Mouse (Mus musculus) liver, adult 2 months (tissue): ENCODE data around the gene Slc16a10.

Experiments
- CTCF ChIP-seq: fragments of 200-500 bp; IDR thresholded peaks from 2 replicates; pipeline ENCODE4 v1.5.1; 2011; ENCODE audit warnings: low read depth, low read length, control low read depth
- POLR2A ChIP-seq: fragments of 200-500 bp; IDR thresholded peaks from 2 replicates; pipeline ENCODE4 v1.6.1; 2011; ENCODE audit warnings: low read length, control low read depth; ENCODE audit not compliant: insufficient read depth; ENCODE audit errors: extremely low read depth

DNA sequence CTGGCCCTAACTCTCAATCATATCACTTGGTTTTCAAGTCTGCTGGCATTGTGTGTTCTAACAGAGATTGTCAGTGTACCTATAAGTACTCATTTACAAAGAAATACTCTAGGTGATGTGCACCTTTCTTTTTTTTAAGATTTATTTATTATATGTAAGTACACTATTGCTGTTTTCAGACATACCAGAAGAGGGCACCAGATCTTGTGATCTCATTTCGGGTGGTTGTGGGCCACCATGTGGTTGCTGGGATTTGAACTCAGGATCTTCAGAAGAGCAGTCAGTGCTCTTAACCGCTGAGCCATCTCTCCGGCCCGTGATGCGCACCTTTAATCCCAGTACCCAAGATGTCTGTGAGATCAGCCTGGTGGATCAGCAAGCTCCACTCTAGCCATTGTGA, 37.1 kb upstream of the Slc16a10 start:
- peak; percentile 13; the same call in 1 of the 2 replicates for TF ChIP-seq CTCF
- no peak for TF ChIP-seq POLR2A
